Mouse (Mus musculus) spleen, adult 2 months (tissue): ENCODE results near the gene Kcnk5. TPM values are rescaled to one million over a fixed set of nuclear protein-coding genes. Genes with fewer than 3 reads are reported as not detected.

Experiments
- DNase-seq, 2 experiments: peaks; one replicate each; pipeline versions ENCODE4 v3.0.0 to v3.0.0-alpha.2; 2012 to 2021; ENCODE audit warnings: low spot score in 2 of 2, low read depth in 1 of 2
- H3K27ac ChIP-seq: fragments of 200-500 bp; 2 replicates; pipeline ENCODE4 v1.5.1; 2012; ENCODE audit warnings: low read length, inconsistent platforms; ENCODE audit not compliant: insufficient read depth
- H3K27me3 ChIP-seq: fragments of 200-500 bp; 2 replicates; pipeline ENCODE4 v1.6.1; 2012; ENCODE audit warnings: mild to moderate bottlenecking, moderate library complexity, low read length, inconsistent platforms; ENCODE audit not compliant: control insufficient read depth, insufficient read depth
- H3K36me3 ChIP-seq: fragments of 200-500 bp; 2 replicates; pipeline ENCODE4 v1.6.1; 2012; ENCODE audit warnings: mild to moderate bottlenecking, low read length, inconsistent platforms; ENCODE audit not compliant: control insufficient read depth, insufficient read depth
- H3K4me1 ChIP-seq: fragments of 200-500 bp; 2 replicates; pipeline ENCODE4 v1.6.1; 2011; ENCODE audit warnings: inconsistent platforms; ENCODE audit not compliant: control insufficient read depth, insufficient read depth, insufficient read length
- H3K4me3 ChIP-seq: fragments of 200-500 bp; 2 replicates; pipeline ENCODE4 v1.5.1; 2011; ENCODE audit warnings: mild to moderate bottlenecking, inconsistent platforms; ENCODE audit not compliant: insufficient read depth, insufficient read length; ENCODE audit errors: extremely low read depth
- CTCF ChIP-seq: fragments of 200-500 bp; IDR thresholded peaks from 2 replicates; pipeline ENCODE4 v1.5.1; 2011; ENCODE audit warnings: mild to moderate bottlenecking, inconsistent platforms; ENCODE audit not compliant: insufficient read depth, insufficient read length, insufficient replicate concordance; ENCODE audit errors: extremely low read depth
- POLR2A ChIP-seq: fragments of 200-500 bp; IDR thresholded peaks from 2 replicates; pipeline ENCODE4 v1.6.1; 2011; ENCODE audit warnings: low read depth, low read length, inconsistent platforms
- WGBS: fragments of 180-500 bp; shearing (Covaris S2); methylation state at CpG from one replicate; pipeline ENCODE4 v1.1.7; 2018; 5-methylcytosine and 5-hydroxymethylcytosine counted together
- polyA plus RNA-seq: library from polyadenylated mRNA; depleted of rRNA; stranded (reverse); fragments of >200 nt; gene quantifications from 2 replicates; pipeline ENCODE4 v1.2.3, GENCODE M21; 2012; rRNA removed

Gene Kcnk5
- polyA plus RNA-seq, result 7.4 and 7.8 TPM in 2 replicates

DNA sequence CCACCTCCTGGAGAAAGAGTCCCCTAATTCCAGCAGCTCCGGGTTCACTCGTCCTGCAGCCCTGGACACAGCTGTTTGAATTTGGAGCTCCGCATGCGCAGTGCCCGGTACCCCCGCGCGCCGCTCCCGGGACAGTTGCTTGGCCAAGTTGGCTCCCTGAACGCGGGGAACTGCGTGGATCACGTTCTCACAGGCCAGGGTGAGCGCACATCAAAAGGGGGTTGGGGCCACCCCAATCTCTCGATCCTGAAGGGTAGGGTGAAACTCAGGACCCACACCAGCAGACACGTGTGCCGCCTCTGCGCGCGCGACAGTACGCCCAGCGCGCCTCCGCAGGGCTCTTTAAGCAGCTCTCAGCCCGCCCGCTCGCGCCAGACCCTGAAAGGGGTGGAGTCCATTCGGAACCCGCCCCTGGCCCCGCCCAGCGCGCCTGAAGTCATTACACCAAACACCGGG, at the start of gene Kcnk5:
Gene Kcnk5 (minus strand): TSS at position 344 of the 456 bp plus-strand sequence.
- no peaks in the 10 kb centered on the region for H3K36me3 ChIP-seq
- peaks cover 18% of the 10 kb centered on the region for H3K4me1 ChIP-seq
- TF ChIP-seq CTCF (no peak), POLR2A (peak; percentile 81)
- peak; percentile 65 to 82 for DNase-seq
- H3K27ac ChIP-seq, result peak within 1 kb of the TSS; percentile 25; the same call in 1 of the 2 replicates
- H3K27me3 ChIP-seq, result no peaks in the 10 kb centered on the region
- WGBS, result under 1% methylated on average over 36 of the region's 36 CpGs
- peak within 1 kb of the TSS; percentile 65 for H3K4me3 ChIP-seq

DNA sequence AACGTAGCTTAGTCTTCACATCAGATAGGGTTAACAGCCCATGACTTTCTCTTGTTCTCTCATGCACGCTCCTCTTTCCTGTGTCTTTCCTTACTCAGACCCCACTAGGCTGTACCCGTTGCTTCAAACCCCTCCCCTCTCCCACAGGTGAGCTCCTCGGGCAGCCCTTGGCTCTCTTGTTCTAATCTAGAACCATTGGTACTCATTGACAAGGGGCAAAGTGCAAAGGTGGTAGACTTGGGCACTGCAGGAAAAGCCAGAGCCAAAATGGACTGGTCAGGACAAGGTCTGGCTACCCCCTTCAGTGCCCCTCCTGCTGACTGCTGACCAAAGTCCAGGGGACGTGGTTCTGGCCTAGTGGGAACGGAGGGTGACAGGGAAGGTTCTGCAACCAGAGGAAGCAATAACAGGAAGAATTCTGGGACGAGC, 48.5 kb upstream of the Kcnk5 start:
- DNase-seq, result no peak
- TF ChIP-seq POLR2A (no peak), CTCF (no peak)
- no peak overlapping the region for H3K27ac ChIP-seq
- no peak overlapping the region for H3K4me3 ChIP-seq
- H3K27me3 ChIP-seq, result no peaks in the 10 kb centered on the region
- WGBS, result 77% methylated on average over 7 of the region's 7 CpGs
- H3K4me1 ChIP-seq, result no peaks in the 10 kb centered on the region
- no peaks in the 10 kb centered on the region for H3K36me3 ChIP-seq

GRCm38 (mm10) chr14:20229437-20229836, 47.8 kb upstream of the Kcnk5 start:
- no peak overlapping the region for H3K4me3 ChIP-seq
- no peak overlapping the region for H3K27ac ChIP-seq
- no peaks in the 10 kb centered on the region for H3K4me1 ChIP-seq
- no peaks in the 10 kb centered on the region for H3K27me3 ChIP-seq
- TF ChIP-seq CTCF (no peak), POLR2A (no peak)
- 91% methylated on average over 6 of the region's 6 CpGs for WGBS
- DNase-seq, result no peak
- H3K36me3 ChIP-seq, result no peaks in the 10 kb centered on the region

- DNase-seq, result no peak
- TF ChIP-seq CTCF, result no peak
- TF ChIP-seq POLR2A, result no peak
- no peaks in the 10 kb centered on the region for H3K36me3 ChIP-seq
- no peaks in the 10 kb centered on the region for H3K4me1 ChIP-seq
- H3K27ac ChIP-seq, result no peak overlapping the region
- 39% methylated on average over 4 of the region's 4 CpGs for WGBS
- H3K4me3 ChIP-seq, result no peak overlapping the region
- H3K27me3 ChIP-seq, result no peaks in the 10 kb centered on the region
Observed at GRCm38 (mm10) chr14:20228336-20228735, 46.7 kb upstream of the Kcnk5 start.

DNA sequence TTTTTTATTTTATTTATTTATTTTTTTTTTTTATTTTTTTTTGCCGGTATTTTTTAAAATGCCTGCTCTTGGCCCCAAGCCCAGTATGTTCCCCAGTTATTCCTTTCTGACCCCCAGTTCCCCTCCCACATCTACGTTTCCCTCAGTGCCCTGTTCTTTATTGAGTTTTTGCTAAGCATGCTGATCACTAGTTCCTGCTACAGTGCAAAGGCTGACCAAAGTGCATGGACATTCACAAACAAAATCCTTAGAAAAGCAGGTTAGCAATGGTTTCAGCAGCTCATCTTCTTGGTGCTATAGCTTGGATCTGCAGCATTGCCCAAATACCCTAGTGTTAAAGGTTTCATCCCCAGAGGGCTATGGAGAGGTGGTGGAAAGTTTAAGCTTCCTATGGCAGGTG, 45.4 kb upstream of the Kcnk5 start:
- Histone ChIP-seq H3K4me1 (no peaks in the 10 kb centered on the region), H3K36me3 (no peaks in the 10 kb centered on the region), H3K27me3 (no peaks in the 10 kb centered on the region), H3K4me3 (no peak overlapping the region), H3K27ac (no peak overlapping the region)
- DNase-seq, result no peak
- no peak for TF ChIP-seq POLR2A
- no peak for TF ChIP-seq CTCF
- WGBS, result 82% methylated on average over 2 of the region's 2 CpGs

DNA sequence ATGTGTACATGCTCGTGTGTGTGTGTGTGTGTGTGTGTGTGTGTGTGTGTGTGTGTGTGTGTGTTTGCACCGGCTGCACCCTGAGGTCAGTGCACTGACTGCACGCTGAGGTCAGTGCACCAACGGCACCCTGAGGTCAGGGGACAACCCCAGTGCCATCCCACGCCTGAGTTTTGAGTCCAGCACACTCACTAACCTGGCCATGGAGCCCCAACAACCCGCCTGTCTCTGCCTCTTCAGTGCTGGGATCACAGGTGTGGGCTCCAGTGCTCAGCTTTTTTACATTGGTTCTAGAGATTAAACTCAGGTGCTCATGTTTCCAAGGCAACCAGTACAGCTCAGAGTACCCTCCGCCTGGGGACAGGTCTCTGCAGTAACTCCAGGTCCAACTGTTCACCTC, 44.9 kb upstream of the Kcnk5 start:
- 89% methylated on average over 7 of the region's 7 CpGs for WGBS
- H3K4me1 ChIP-seq, result no peaks in the 10 kb centered on the region
- no peak for TF ChIP-seq CTCF
- TF ChIP-seq POLR2A, result no peak
- H3K36me3 ChIP-seq, result no peaks in the 10 kb centered on the region
- no peaks in the 10 kb centered on the region for H3K27me3 ChIP-seq
- H3K4me3 ChIP-seq, result no peak overlapping the region
- no peak for DNase-seq
- H3K27ac ChIP-seq, result no peak overlapping the region

GRCm38 (mm10) chr14:20225525-20225924, 43.9 kb upstream of the Kcnk5 start:
- DNase-seq, result no peak
- Histone ChIP-seq H3K27me3 (no peaks in the 10 kb centered on the region), H3K4me1 (no peaks in the 10 kb centered on the region), H3K36me3 (no peaks in the 10 kb centered on the region), H3K27ac (no peak overlapping the region), H3K4me3 (no peak overlapping the region)
- WGBS, result 91% methylated on average over 4 of the region's 4 CpGs
- TF ChIP-seq CTCF, result no peak
- no peak for TF ChIP-seq POLR2A
